Mouse (Mus musculus) T-helper 17 cell (primary cell): ENCODE measurements around the gene Tmem159.

Experiments
- in situ Hi-C, 2 experiments: fragments of 300-600 bp; cut with MboI, MseI; formaldehyde crosslinking; loops; 1 replicate in 1 of 2; 2 replicates in 1 of 2; pipeline ENCODE4 v1.15.1; 2025; ENCODE audit warnings: high pct_unique_total_duplicates in 2 of 2

The Tmem159 gene

GRCm38 (mm10) chr7:120102164-120102972 is at the start of gene Tmem159:
Gene Tmem159 (plus strand): TSS chr7:120102353.
- in situ Hi-C loops, result loop anchor here (10.0 to 25.0 kb wide), 3 partner anchors 248 to 782 kb away; no protein-coding TSS in a partner anchor

- in situ Hi-C loops, result no loop called here
These were observed 48.1 kb upstream of the Tmem159 start for GRCm38 (mm10) chr7:120054016-120054415.

GRCm38 (mm10) chr7:120055479-120055878 is 46.7 kb upstream of the Tmem159 start:
- in situ Hi-C loops, result no loop called here

- in situ Hi-C loops, result no loop called here
These were observed 38.1 kb upstream of the Tmem159 start for GRCm38 (mm10) chr7:120064045-120064444.

GRCm38 (mm10) chr7:120068114-120068513 is 34.0 kb upstream of the Tmem159 start:
- in situ Hi-C loops, result no loop called here

GRCm38 (mm10) chr7:120069164-120069563 is 33.0 kb upstream of the Tmem159 start:
- in situ Hi-C loops, result no loop called here

- in situ Hi-C loops, result no loop called here
These were observed 22.0 kb upstream of the Tmem159 start for GRCm38 (mm10) chr7:120080177-120080576.

- in situ Hi-C loops, result no loop called here
These were observed 9.1 kb upstream of the Tmem159 start for GRCm38 (mm10) chr7:120093033-120093432.

GRCm38 (mm10) chr7:120094216-120094615 is 7.9 kb upstream of the Tmem159 start:
- in situ Hi-C loops, result no loop called here

- in situ Hi-C loops, result no loop called here
These were observed 7.0 kb upstream of the Tmem159 start, which contains the start of gene Dnah3 for GRCm38 (mm10) chr7:120095180-120095579. Gene Dnah3 (minus strand): TSS chr7:120095280.

GRCm38 (mm10) chr7:120097845-120098244 is 4.3 kb upstream of the Tmem159 start:
- in situ Hi-C loops, result no loop called here

- in situ Hi-C loops, result no loop called here
These were observed 3.8 kb upstream of the Tmem159 start for GRCm38 (mm10) chr7:120098403-120098802.

- in situ Hi-C loops, result loop anchor here (10.0 to 25.0 kb wide), 3 partner anchors 248 to 782 kb away; no protein-coding TSS in a partner anchor
These were observed 940 bp downstream of the Tmem159 start for GRCm38 (mm10) chr7:120103019-120103567.

- in situ Hi-C loops, result loop anchor here (10.0 to 25.0 kb wide), 3 partner anchors 250 to 780 kb away; no protein-coding TSS in a partner anchor
These were observed 2.8 kb downstream of the Tmem159 start for GRCm38 (mm10) chr7:120104975-120105374.

- in situ Hi-C loops, result loop anchor here (10.0 to 25.0 kb wide), 3 partner anchors 252 to 778 kb away; no protein-coding TSS in a partner anchor
These were observed 4.2 kb downstream of the Tmem159 start for GRCm38 (mm10) chr7:120106356-120106755.

- in situ Hi-C loops, result loop anchor here (10.0 to 25.0 kb wide), 3 partner anchors 255 to 775 kb away; no protein-coding TSS in a partner anchor
These were observed 7.5 kb downstream of the Tmem159 start for GRCm38 (mm10) chr7:120109676-120110075.

GRCm38 (mm10) chr7:120116976-120117375 is 14.8 kb downstream of the Tmem159 start:
- in situ Hi-C loops, result loop anchor here in 1 of 2 experiments (25.0 kb wide), 1 partner anchor 645 kb away; no protein-coding TSS in a partner anchor

- in situ Hi-C loops, result loop anchor here in 1 of 2 experiments (25.0 kb wide), 1 partner anchor 645 kb away; no protein-coding TSS in a partner anchor
These were observed 15.4 kb downstream of the Tmem159 start for GRCm38 (mm10) chr7:120117529-120117928.

- in situ Hi-C loops, result loop anchor here in 1 of 2 experiments (25.0 kb wide), 1 partner anchor 639 kb away; no protein-coding TSS in a partner anchor
These were observed 21.6 kb downstream of the Tmem159 start for GRCm38 (mm10) chr7:120123776-120124175.

- in situ Hi-C loops, result loop anchor here in 1 of 2 experiments (25.0 kb wide), 1 partner anchor 637 kb away; no protein-coding TSS in a partner anchor
These were observed 22.7 kb downstream of the Tmem159 start for GRCm38 (mm10) chr7:120124844-120125243.

GRCm38 (mm10) chr7:120126976-120127685 is 25.0 kb downstream of the Tmem159 start:
- in situ Hi-C loops, result no loop called here
